Mouse (Mus musculus) A20 (cell line): Measurements from ENCODE around the gene Tet2.

Source experiments
- DNase-seq: peaks from one replicate; pipeline ENCODE4 v3.0.0-alpha.2; 2011; ENCODE audit warnings: low read depth, low spot score

The Tet2 gene

DNA sequence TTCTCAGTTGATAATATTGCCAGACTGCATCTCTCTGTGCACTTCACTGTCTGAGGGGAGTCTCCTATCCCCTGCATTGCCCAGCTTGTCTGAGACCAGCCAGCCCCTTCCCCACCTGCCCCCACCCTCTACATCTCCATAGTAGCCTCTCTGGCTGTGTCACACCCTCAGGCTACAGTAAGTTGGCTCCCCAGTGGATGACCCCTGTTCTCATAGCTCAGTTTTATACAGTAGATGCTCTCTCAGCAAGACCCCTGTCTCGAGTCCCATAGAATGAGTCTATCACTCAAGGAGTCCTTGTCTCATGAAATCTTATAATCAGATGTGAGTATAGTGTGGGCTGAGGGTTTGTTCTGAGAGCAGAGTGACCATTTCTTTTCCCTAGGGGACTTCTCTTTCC lies 85.8 kb downstream of the Tet2 start:
- DNase-seq: no peak

DNA sequence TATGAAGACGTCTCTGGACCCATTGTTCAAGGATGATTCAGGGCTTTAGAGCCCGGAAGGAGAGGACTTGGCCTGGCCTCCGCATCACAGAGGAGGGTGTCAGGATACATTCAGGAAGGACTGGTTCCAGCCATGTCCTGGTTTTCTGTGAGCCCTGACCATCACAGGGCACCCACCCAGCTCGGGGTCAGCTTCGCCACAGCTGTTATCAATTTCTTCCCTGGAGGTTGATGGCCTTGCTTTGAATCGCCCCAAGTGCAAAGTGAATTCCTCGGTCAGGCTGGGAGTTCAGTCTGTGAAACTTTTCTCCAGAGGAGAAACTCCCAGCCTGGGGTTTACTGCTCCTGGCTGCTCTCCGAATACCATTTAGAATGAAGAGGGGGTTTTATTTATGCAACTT lies 91.0 kb downstream of the Tet2 start:
- DNase-seq: no peak

DNA sequence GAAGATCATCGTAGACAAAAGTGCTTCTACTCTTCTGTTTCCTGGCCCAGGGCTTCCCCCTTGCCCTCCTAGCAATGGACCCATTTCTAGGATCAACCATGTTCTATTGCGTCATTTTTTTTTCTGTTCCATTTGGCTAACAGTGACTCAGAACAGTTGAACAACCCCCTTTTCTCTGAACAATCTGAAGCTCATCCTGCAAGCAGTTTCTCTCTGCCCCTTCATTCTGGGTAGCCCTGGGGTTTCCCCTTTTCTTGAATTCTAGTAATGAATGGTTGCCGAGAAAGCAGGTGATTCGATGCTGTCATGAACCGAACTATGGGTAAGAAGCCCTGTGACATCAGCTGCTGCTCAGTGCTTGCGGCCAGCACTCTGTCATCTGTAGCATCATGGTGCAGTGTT lies 108.0 kb downstream of the Tet2 start:
- DNase-seq: no peak

DNA sequence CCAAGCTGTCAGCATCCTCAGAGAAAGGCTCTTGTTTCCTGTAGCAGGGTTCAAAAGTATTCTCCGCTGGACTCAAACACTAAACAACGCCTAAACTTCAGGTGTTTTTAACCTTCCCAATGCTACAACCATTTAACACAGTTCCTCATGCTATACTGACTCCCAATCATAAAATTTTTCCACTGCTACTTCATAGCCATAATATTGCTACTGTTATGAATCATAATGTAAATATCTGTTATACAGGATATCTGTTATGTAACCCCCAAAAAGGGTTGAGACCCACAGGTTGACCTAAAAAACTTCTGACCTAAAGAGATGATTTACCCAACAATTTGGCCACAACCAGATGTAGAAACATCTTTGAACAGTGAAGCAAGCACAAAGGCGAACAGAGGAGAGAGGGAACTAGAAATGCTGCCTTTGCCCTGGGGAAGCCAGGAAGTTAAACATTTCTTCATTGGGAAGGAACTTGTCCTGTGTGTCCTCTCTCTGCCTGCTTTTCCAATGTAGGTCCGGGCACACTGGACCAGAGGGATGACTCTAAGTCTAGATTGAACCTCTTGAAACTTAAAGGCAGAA lies 108.6 kb downstream of the Tet2 start:
- DNase-seq: no peak

DNA sequence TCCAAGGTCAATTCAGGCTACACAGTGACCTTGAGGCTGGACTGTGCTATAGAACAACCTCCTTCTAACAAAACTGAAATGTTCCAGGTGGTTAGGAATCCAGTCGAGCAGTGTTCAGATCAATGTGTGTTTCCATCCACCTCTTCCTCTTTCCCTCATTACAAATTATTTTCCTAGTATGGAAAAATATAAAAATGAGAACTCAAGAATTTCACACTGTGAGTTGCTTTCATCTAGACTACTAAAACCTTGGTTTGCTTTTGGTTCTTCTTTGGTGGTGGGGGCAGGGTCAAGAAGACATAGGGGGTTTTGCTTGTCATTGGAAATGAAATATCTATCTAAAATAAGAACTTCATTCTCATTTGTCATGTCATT lies 109.2 kb downstream of the Tet2 start:
- DNase-seq: no peak

DNA sequence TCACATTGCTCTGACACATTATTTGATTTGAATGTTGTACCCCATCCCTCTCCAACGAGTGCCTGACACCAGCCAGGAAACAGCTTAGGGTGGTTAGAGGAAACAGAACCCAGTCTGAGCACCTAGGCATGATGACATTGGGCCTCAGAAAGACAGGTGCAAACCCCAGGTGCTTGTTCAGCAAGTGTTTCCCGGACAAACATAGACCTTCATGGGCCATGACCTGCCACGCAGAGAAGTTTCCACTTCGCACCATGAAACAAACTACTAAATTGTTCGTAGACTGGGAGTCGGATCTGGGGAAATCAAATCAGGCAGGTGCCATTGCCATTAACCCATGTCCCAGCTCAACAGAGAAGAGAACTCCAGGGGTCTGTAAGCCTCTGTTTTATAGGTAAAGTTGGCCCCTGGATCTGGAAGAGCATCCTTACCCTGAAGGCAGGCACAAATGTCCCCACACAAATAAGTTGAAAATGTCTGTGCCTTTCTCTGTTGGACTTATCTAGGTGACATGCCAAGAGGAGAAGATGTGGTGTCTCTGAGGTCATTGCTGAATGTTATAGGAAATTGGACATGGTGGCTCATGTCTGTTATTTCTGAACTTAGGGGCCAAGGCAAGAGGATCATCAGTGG lies 109.7 kb downstream of the Tet2 start:
- no peak for DNase-seq

DNA sequence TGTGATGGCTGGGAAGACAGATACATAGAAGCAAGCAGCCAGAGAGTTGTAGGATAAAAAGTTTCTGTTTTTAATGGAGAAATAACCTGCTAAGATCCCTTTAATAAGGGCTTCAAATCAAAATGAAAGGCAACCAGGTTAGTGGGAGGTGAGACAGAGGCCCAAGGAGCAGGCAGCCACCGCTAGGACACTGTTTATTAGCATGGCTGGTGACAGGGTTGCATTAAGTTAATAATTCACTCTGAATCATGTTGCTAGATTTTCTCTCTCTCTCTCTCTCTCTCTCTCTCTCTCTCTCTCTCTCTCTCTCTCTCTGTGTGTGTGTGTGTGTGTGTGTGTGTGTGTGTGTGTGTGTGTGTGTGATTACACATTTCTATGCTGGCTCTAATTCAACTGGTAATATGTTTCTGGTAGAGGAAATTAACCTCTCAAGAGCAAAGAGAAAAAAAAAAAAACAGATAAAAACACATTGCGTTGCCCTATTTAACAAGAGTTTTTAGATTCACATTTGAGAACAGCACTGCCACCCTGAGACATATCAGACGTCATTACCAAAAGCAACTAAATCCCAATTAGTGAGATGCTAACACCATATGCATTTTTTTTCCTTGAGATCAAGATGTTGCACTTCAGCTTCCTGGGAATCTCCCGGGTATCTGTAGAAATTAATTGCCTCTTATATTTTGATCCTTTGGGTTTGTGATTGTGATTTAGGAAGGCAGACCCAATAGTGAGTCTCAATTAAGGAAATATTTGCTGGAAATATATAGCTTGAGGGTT lies 115.4 kb downstream of the Tet2 start:
- DNase-seq: no peak

DNA sequence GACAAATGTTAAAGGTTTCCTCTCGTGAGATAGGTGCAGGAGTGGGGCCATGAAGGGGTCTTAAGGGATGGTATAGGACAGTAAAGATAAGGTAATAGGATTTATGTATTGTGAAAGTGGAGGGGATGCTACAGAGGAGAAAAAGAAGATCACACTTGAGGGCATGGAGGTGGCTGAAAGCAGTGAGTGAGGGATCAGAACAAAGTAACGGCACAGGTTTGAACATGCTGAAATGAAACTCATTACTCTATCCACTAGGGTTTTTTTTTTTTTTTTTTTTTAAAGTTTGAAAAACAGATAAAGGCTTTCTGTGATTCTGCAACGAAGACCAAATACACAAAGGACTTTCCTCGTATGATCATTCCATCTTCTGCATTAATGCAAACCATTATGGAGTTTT lies 116.9 kb downstream of the Tet2 start:
- DNase-seq: no peak

DNA sequence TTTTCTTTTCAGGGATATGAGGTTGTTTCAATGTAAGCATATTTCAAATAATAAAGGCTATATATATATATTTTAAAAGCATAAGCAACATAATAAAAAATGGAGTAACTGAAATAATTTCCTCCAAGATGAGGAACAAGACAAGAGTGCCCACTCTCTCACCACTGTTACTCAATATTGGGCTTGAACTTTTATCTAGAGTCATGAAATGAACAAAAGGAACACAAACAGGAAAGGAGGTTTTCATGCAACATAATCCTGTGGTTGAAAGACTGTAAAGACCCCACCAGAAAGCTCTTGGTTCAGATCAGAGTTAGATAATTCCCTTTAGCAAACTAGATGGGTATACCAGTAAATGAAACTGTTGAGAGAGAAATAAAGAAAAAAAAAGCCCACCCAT lies 121.9 kb downstream of the Tet2 start:
- no peak for DNase-seq

DNA sequence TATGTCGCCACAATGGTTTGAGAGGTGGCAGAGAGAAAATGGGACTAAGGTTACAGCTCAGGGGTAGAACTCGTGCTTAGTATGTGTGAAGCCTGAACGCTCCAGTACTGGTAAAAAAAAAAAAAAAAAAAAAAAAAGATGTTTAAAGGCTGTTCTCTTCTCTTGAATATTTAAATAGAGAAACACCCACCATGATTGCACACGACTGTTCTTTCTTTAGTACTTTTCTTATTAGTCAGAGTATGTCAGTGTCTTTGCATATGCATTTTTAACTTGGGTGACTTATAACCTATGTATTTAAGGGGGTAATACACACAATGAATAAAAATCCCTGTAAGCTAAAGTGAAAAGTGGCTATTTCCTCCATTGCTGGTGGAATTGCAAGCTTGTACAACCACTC lies 130.2 kb downstream of the Tet2 start:
- DNase-seq: no peak
